Mouse (Mus musculus): ENCODE data around the gene Maff. TPM values are rescaled to one million over a fixed set of nuclear protein-coding genes. Genes with fewer than 3 reads are reported as not detected.

The Maff gene
- polyA plus RNA-seq, 1 experiment = 2.0 TPM

DNA sequence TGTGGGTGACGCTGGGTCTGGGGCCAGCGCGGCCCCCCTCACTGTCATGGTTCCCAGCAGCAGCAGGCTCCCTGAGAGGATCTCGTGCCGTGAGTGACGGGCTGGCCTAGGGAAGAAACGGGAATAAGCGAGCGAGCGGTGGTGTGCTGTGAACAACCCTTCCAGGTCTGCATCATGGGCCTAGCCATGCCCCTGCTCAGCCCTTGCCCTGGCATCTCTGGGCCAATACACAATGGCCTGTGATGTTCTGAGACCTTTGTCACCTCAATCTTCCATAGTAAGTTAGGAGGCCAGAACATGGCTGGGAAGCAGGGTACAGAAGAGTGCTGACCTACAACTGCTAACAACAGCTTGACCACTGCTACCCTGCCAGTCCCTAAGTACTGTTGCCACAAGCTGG, 32.2 kb downstream of the Maff start:
- 98% methylated on average over 10 of the region's 10 CpGs for WGBS
- no peak overlapping the region for H3K4me3 ChIP-seq (ENCODE audit: extremely low read depth, insufficient read depth, insufficient read length)
- H3K36me3 ChIP-seq (ENCODE audit: control insufficient read depth, insufficient read depth, low read length) = peaks cover 12% of the 10 kb centered on the region
- TF ChIP-seq CTCF (IDR thresholded peaks at IDR 0.05; ENCODE audit: extremely low read depth, insufficient read depth, insufficient read length, insufficient replicate concordance) (no peak), POLR2A (IDR thresholded peaks at IDR 0.05; ENCODE audit: low read depth, low read length) (no peak)
- H3K27me3 ChIP-seq (ENCODE audit: control insufficient read depth, insufficient read depth, low read length) = no peaks in the 10 kb centered on the region
- H3K27ac ChIP-seq (ENCODE audit: insufficient read depth, low read length) = no peak overlapping the region
- no peak for DNase-seq (ENCODE audit: low read depth in 1 of 2, low spot score in 2 of 2)
- H3K4me1 ChIP-seq (ENCODE audit: control insufficient read depth, insufficient read depth, insufficient read length) = no peaks in the 10 kb centered on the region

- H3K27ac ChIP-seq (ENCODE audit: insufficient read depth, low read length) = no peak overlapping the region
- 89% methylated on average over 7 of the region's 7 CpGs for WGBS
- TF ChIP-seq CTCF (IDR thresholded peaks at IDR 0.05; ENCODE audit: extremely low read depth, insufficient read depth, insufficient read length, insufficient replicate concordance) (no peak), POLR2A (IDR thresholded peaks at IDR 0.05; ENCODE audit: low read depth, low read length) (no peak)
These were observed 33.2 kb downstream of the Maff start for GRCm38 (mm10) chr15:79379658-79380057.

GRCm38 (mm10) chr15:79380468-79381444, 34.3 kb downstream of the Maff start:
- TF ChIP-seq CTCF (IDR thresholded peaks at IDR 0.05; ENCODE audit: extremely low read depth, insufficient read depth, insufficient read length, insufficient replicate concordance) (peak; percentile 73; the same call in 1 of the 2 replicates), POLR2A (IDR thresholded peaks at IDR 0.05; ENCODE audit: low read depth, low read length) (no peak)
- WGBS = 66% methylated on average over 21 of the region's 23 CpGs
- no peaks in the 10 kb centered on the region for H3K4me1 ChIP-seq (ENCODE audit: control insufficient read depth, insufficient read depth, insufficient read length)
- H3K4me3 ChIP-seq (ENCODE audit: extremely low read depth, insufficient read depth, insufficient read length) = no peak overlapping the region
- peak; percentile 41 to 59 for DNase-seq (ENCODE audit: low read depth in 1 of 2, low spot score in 2 of 2)
- no peaks in the 10 kb centered on the region for H3K27me3 ChIP-seq (ENCODE audit: control insufficient read depth, insufficient read depth, low read length)
- H3K36me3 ChIP-seq (ENCODE audit: control insufficient read depth, insufficient read depth, low read length) = peaks cover 11% of the 10 kb centered on the region
- no peak overlapping the region for H3K27ac ChIP-seq (ENCODE audit: insufficient read depth, low read length)

More at GRCm38 (mm10) chr15:79379658-79380057, 33.2 kb downstream of the Maff start:
- Histone ChIP-seq H3K27me3 (ENCODE audit: control insufficient read depth, insufficient read depth, low read length) (no peaks in the 10 kb centered on the region), H3K4me1 (ENCODE audit: control insufficient read depth, insufficient read depth, insufficient read length) (no peaks in the 10 kb centered on the region), H3K4me3 (ENCODE audit: extremely low read depth, insufficient read depth, insufficient read length) (no peak overlapping the region), H3K36me3 (ENCODE audit: control insufficient read depth, insufficient read depth, low read length) (peaks cover 11% of the 10 kb centered on the region)
- no peak for DNase-seq (ENCODE audit: low read depth in 1 of 2, low spot score in 2 of 2)

- no peak for TF ChIP-seq POLR2A (IDR thresholded peaks at IDR 0.05; ENCODE audit: low read depth, low read length)
- no peak for TF ChIP-seq CTCF (IDR thresholded peaks at IDR 0.05; ENCODE audit: extremely low read depth, insufficient read depth, insufficient read length, insufficient replicate concordance)
- 73% methylated on average over 9 of the region's 9 CpGs for WGBS
- Histone ChIP-seq H3K4me3 (ENCODE audit: extremely low read depth, insufficient read depth, insufficient read length) (no peak overlapping the region), H3K27ac (ENCODE audit: insufficient read depth, low read length) (no peak overlapping the region), H3K4me1 (ENCODE audit: control insufficient read depth, insufficient read depth, insufficient read length) (no peaks in the 10 kb centered on the region), H3K36me3 (ENCODE audit: control insufficient read depth, insufficient read depth, low read length) (peaks cover 9% of the 10 kb centered on the region), H3K27me3 (ENCODE audit: control insufficient read depth, insufficient read depth, low read length) (no peaks in the 10 kb centered on the region)
- no peak for DNase-seq (ENCODE audit: low read depth in 1 of 2, low spot score in 2 of 2)
These were observed 35.2 kb downstream of the Maff start for GRCm38 (mm10) chr15:79381644-79382043.

GRCm38 (mm10) chr15:79387081-79387480, 40.7 kb downstream of the Maff start:
- Histone ChIP-seq H3K4me1 (ENCODE audit: control insufficient read depth, insufficient read depth, insufficient read length) (0 out of 2 replicates have a peak, but pooled peaks cover 7% of the 10 kb centered on the region), H3K27ac (ENCODE audit: insufficient read depth, low read length) (no peak overlapping the region), H3K27me3 (ENCODE audit: control insufficient read depth, insufficient read depth, low read length) (no peaks in the 10 kb centered on the region), H3K36me3 (ENCODE audit: control insufficient read depth, insufficient read depth, low read length) (no peaks in the 10 kb centered on the region), H3K4me3 (ENCODE audit: extremely low read depth, insufficient read depth, insufficient read length) (no peak overlapping the region)
- WGBS = 76% methylated on average over 6 of the region's 6 CpGs
- no peak for DNase-seq (ENCODE audit: low read depth in 1 of 2, low spot score in 2 of 2)
- no peak for TF ChIP-seq CTCF (IDR thresholded peaks at IDR 0.05; ENCODE audit: extremely low read depth, insufficient read depth, insufficient read length, insufficient replicate concordance)
- no peak for TF ChIP-seq POLR2A (IDR thresholded peaks at IDR 0.05; ENCODE audit: low read depth, low read length)

- Histone ChIP-seq H3K27me3 (ENCODE audit: control insufficient read depth, insufficient read depth, low read length) (no peaks in the 10 kb centered on the region), H3K36me3 (ENCODE audit: control insufficient read depth, insufficient read depth, low read length) (no peaks in the 10 kb centered on the region), H3K4me1 (ENCODE audit: control insufficient read depth, insufficient read depth, insufficient read length) (0 out of 2 replicates have a peak, but pooled peaks cover 7% of the 10 kb centered on the region), H3K4me3 (ENCODE audit: extremely low read depth, insufficient read depth, insufficient read length) (no peak overlapping the region), H3K27ac (ENCODE audit: insufficient read depth, low read length) (no peak overlapping the region)
- DNase-seq (ENCODE audit: low read depth in 1 of 2, low spot score in 2 of 2) = no peak
- TF ChIP-seq POLR2A (IDR thresholded peaks at IDR 0.05; ENCODE audit: low read depth, low read length) (no peak), CTCF (IDR thresholded peaks at IDR 0.05; ENCODE audit: extremely low read depth, insufficient read depth, insufficient read length, insufficient replicate concordance) (no peak)
- WGBS = 77% methylated on average over 7 of the region's 7 CpGs
These were observed 41.2 kb downstream of the Maff start for GRCm38 (mm10) chr15:79387611-79388010.
